Mouse (Mus musculus) hindbrain, embryonic 12.5 days (tissue): ENCODE results near the gene Smox. TPM values are rescaled to one million over a fixed set of nuclear protein-coding genes. Genes with fewer than 3 reads are reported as not detected.

ENCODE experiments used
- ATAC-seq: fragments of 200-750 bp; cut with Nextera tagmentation; 2 replicates; pipeline ENCODE4 v1.8.0; 2017; ENCODE audit warnings: moderate TSS enrichment; ENCODE audit not compliant: low FRiP score
- H3K27ac ChIP-seq: fragments of 300-500 bp; sonication (generic); 2 replicates; pipeline ENCODE4 v1.5.1; 2016; ENCODE audit warnings: mild to moderate bottlenecking
- H3K27me3 ChIP-seq: fragments of 300-500 bp; sonication (generic); 2 replicates; pipeline ENCODE4 v1.6.1; 2016; ENCODE audit warnings: mild to moderate bottlenecking
- H3K36me3 ChIP-seq: fragments of 300-500 bp; sonication (generic); 2 replicates; pipeline ENCODE4 v1.6.1; 2016; ENCODE audit warnings: mild to moderate bottlenecking
- H3K4me1 ChIP-seq: fragments of 300-500 bp; sonication (generic); 2 replicates; pipeline ENCODE4 v1.6.1; 2016
- H3K4me2 ChIP-seq: fragments of 300-500 bp; sonication (generic); replicated peaks from 2 replicates; pipeline ENCODE4 v1.6.1; 2016; ENCODE audit warnings: mild to moderate bottlenecking
- H3K4me3 ChIP-seq: fragments of 300-500 bp; sonication (generic); 2 replicates; pipeline ENCODE4 v1.5.1; 2016; ENCODE audit warnings: mild to moderate bottlenecking
- H3K9ac ChIP-seq: fragments of 300-500 bp; sonication (generic); 2 replicates; pipeline ENCODE4 v1.6.1; 2016; ENCODE audit warnings: mild to moderate bottlenecking, moderate library complexity
- H3K9me3 ChIP-seq: fragments of 300-500 bp; sonication (generic); replicated peaks from 2 replicates; pipeline ENCODE4 v1.6.1; 2016; ENCODE audit warnings: mild to moderate bottlenecking
- WGBS: fragments of 180-500 bp; shearing (Covaris S2); methylation state at CpG from one replicate; pipeline ENCODE4 v1.1.7; 2016; 5-methylcytosine and 5-hydroxymethylcytosine counted together
- polyA plus RNA-seq: library from polyadenylated mRNA; unstranded; fragments of >200 nt; fragmentation: Nextera tagmentation; extraction: Ambion mirVana; gene quantifications from 2 replicates; pipeline ENCODE4 v1.2.1, GENCODE M21; 2016

Gene Smox
- polyA plus RNA-seq, 1 experiment from 2014 or later = 49.3 TPM

DNA sequence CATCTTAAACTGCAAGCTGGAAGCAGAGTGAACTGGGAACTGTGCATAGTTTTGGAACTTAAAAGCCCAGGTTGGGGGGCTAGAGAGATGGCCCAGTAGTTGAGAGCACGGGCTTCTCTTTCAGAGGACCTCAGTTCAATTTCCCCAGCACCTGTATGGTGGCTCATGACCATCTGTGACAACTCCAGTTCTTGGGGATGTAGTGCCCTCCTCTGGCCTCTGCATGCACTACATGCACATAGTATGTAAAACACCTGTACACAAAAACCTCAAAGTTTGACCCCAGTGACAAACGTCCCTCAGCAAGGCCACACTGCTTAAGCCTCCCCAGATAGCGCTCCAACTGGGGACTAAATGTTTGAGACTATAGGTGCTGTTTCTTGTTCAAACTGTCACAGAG is 35.8 kb downstream of the Smox start:
- ATAC-seq = no peak
- 50% methylated on average over 3 of the region's 3 CpGs for WGBS
- H3K27ac ChIP-seq = no peak overlapping the region

GRCm38 (mm10) chr2:131529898-131530622 is 38.8 kb downstream of the Smox start:
- Histone ChIP-seq H3K36me3 (peaks cover 7% of the 10 kb centered on the region; the same call in 1 of the 2 replicates), H3K9me3 (no peaks in the 10 kb centered on the region)
- 37% methylated on average over 11 of the region's 11 CpGs for WGBS

More for the DNA sequence above, 35.8 kb downstream of the Smox start:
- no peak overlapping the region for H3K9ac ChIP-seq
- peaks cover 14% of the 10 kb centered on the region for H3K36me3 ChIP-seq
- no peaks in the 10 kb centered on the region for H3K27me3 ChIP-seq
- no peak overlapping the region for H3K4me2 ChIP-seq
- peaks cover 3% of the 10 kb centered on the region; the same call in 1 of the 2 replicates for H3K4me1 ChIP-seq
- no peak overlapping the region for H3K4me3 ChIP-seq
- H3K9me3 ChIP-seq = no peaks in the 10 kb centered on the region

DNA sequence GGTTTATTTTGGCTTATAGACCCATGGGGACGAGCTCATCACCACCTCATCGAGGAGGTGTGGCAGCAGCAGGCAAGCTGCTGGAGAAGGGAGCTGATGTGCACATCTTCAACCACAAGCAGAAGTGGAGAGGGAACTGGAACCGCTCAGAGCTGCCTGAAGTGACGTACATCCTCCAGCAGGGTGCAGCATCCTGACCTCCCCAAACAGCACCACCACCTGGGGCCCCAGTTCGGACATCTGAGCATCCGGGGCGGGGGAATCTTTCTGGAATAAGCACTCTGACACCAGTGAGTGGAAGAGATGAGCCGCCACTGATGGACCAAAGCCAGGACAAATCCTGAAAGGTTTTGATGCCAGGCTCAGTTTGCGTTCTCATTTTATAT is 39.3 kb downstream of the Smox start:
- Histone ChIP-seq H3K27ac (no peak overlapping the region), H3K9ac (no peak overlapping the region), H3K9me3 (no peaks in the 10 kb centered on the region), H3K4me1 (peaks cover 3% of the 10 kb centered on the region; the same call in 1 of the 2 replicates), H3K27me3 (no peaks in the 10 kb centered on the region), H3K4me3 (no peak overlapping the region), H3K4me2 (no peak overlapping the region), H3K36me3 (0 out of 2 replicates have a peak, but pooled peaks cover 3% of the 10 kb centered on the region)
- WGBS = 29% methylated on average over 9 of the region's 9 CpGs
- 0 out of 2 replicates have a peak, but pooled peaks have one; percentile 56 for ATAC-seq

More at GRCm38 (mm10) chr2:131529898-131530622, 38.8 kb downstream of the Smox start:
- H3K4me2 ChIP-seq = no peak overlapping the region
- ATAC-seq = peak; percentile 48; the same call in 1 of the 2 replicates
- H3K27ac ChIP-seq = no peak overlapping the region
- no peak overlapping the region for H3K9ac ChIP-seq
- no peaks in the 10 kb centered on the region for H3K27me3 ChIP-seq
- peaks cover 3% of the 10 kb centered on the region; the same call in 1 of the 2 replicates for H3K4me1 ChIP-seq
- no peak overlapping the region for H3K4me3 ChIP-seq

GRCm38 (mm10) chr2:131531271-131531670 is 40.0 kb downstream of the Smox start:
- peaks cover 3% of the 10 kb centered on the region; the same call in 1 of the 2 replicates for H3K4me1 ChIP-seq
- no peak overlapping the region for H3K9ac ChIP-seq
- 91% methylated on average over 7 of the region's 7 CpGs for WGBS
- no peak for ATAC-seq
- no peak overlapping the region for H3K4me2 ChIP-seq
- H3K27ac ChIP-seq = no peak overlapping the region
- H3K36me3 ChIP-seq = 0 out of 2 replicates have a peak, but pooled peaks cover under 1% of the 10 kb centered on the region
- no peaks in the 10 kb centered on the region for H3K9me3 ChIP-seq
- no peaks in the 10 kb centered on the region for H3K27me3 ChIP-seq
- no peak overlapping the region for H3K4me3 ChIP-seq

DNA sequence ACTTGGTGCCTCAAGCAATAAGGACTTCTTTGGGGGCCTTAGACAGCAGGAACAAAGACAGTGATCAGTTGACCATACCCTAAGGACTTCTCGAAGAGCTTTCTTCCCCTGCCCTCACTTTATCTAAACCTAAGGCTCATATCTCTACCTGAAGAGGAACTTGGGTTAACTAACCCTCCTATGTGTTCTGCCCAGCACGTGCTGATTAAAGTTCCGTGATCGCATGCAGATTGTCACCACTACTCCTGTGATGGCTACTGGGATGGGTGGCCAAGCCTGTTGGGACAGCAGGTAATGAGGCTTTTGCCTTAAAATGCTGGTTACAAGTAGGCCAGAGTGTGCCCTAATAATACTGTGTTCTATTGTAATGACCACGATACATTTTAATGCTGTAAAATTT is 43.9 kb downstream of the Smox start:
- Histone ChIP-seq H3K27me3 (no peaks in the 10 kb centered on the region), H3K4me2 (no peak overlapping the region), H3K4me3 (no peak overlapping the region), H3K36me3 (no peaks in the 10 kb centered on the region), H3K4me1 (peaks cover 3% of the 10 kb centered on the region; the same call in 1 of the 2 replicates), H3K9ac (no peak overlapping the region), H3K9me3 (no peaks in the 10 kb centered on the region), H3K27ac (no peak overlapping the region)
- ATAC-seq = no peak
- WGBS = 95% methylated on average over 5 of the region's 5 CpGs

GRCm38 (mm10) chr2:131538341-131538740 is 47.0 kb downstream of the Smox start:
- no peak for ATAC-seq
- Histone ChIP-seq H3K4me3 (no peak overlapping the region), H3K27ac (no peak overlapping the region), H3K36me3 (no peaks in the 10 kb centered on the region), H3K27me3 (no peaks in the 10 kb centered on the region), H3K4me2 (no peak overlapping the region), H3K9me3 (no peaks in the 10 kb centered on the region), H3K4me1 (peaks cover 4% of the 10 kb centered on the region; the same call in 1 of the 2 replicates), H3K9ac (no peak overlapping the region)
- 83% methylated on average over 7 of the region's 7 CpGs for WGBS

DNA sequence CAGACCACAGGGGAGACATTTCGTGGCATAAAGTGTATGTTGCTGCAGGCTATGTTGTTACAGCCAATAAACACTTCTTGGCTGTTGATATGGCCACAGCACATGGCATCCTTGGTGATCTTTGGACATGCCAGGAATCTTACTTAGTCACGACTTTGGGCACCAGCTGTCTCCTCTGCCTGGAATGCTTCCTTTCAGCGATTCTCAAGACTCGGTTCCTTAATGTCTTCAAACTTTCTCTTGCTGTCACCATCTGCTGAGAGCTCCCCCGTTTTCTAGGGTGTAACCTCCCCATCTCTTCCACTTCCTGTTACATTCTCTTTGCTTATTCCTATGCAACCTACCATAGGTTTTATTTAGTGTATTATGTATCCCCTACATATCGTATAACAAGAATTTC is 48.5 kb downstream of the Smox start:
- H3K4me2 ChIP-seq = no peak overlapping the region
- peaks cover 11% of the 10 kb centered on the region for H3K27me3 ChIP-seq
- H3K4me3 ChIP-seq = no peak overlapping the region
- whole genome bisulfite sequencing = 87% methylated on average over 6 of the region's 6 CpGs
- no peak for ATAC-seq
- H3K4me1 ChIP-seq = peaks cover 4% of the 10 kb centered on the region; the same call in 1 of the 2 replicates
- no peaks in the 10 kb centered on the region for H3K36me3 ChIP-seq
- no peak overlapping the region for H3K9ac ChIP-seq
- no peaks in the 10 kb centered on the region for H3K9me3 ChIP-seq
- H3K27ac ChIP-seq = no peak overlapping the region

DNA sequence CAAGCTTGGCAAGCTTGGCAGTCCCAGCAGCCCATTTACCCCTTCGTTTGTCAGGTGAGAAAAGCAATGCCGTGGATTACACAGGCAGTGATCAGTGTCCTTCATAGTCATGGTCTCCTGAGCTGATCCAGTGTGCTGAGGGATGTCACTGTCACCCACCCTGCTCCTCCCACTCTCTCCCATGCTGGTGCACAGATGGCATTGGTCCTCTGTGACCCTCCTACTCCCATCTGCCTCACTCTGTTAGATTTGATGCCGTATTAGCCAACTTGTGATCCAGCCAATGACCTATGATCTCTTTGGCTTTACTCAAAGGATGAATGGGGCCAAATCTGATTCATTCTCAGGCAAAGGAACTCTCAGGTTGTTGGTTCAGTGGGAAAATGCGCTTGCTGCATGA is 50.4 kb downstream of the Smox start:
- H3K27me3 ChIP-seq = peaks cover 30% of the 10 kb centered on the region
- WGBS = 75% methylated on average over 4 of the region's 4 CpGs

DNA sequence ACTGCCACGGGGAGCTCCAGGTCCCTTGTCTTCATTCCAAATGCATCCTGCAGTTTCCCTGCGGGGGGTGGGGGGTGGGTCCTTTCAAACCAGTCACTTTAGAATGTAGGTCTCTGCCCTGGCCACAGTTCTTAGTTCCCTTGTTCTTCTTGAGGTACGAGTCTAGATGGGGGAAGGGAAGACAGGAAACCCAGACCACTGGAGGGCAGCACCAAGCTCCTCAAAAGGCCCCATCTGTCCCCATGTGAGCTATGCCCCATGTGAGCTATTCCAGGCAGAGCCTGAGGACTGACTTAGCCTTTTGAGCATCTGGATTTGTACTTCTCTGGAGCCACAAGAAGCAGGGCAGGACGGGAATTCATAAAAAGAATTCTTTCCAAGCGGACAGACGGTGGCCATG is 51.2 kb downstream of the Smox start:
- H3K27ac ChIP-seq = no peak overlapping the region
- ATAC-seq = no peak
- no peaks in the 10 kb centered on the region for H3K36me3 ChIP-seq
- peaks cover 39% of the 10 kb centered on the region for H3K27me3 ChIP-seq
- peaks cover 13% of the 10 kb centered on the region for H3K4me1 ChIP-seq
- no peaks in the 10 kb centered on the region for H3K9me3 ChIP-seq
- WGBS = 26% methylated on average over 6 of the region's 6 CpGs
- H3K4me2 ChIP-seq = no peak overlapping the region
- H3K9ac ChIP-seq = no peak overlapping the region
- no peak overlapping the region for H3K4me3 ChIP-seq

More for the DNA sequence above, 50.4 kb downstream of the Smox start:
- H3K4me2 ChIP-seq = no peak overlapping the region
- H3K9ac ChIP-seq = no peak overlapping the region
- H3K4me1 ChIP-seq = peaks cover 13% of the 10 kb centered on the region
- no peak overlapping the region for H3K27ac ChIP-seq
- H3K9me3 ChIP-seq = no peaks in the 10 kb centered on the region
- H3K36me3 ChIP-seq = no peaks in the 10 kb centered on the region
- no peak overlapping the region for H3K4me3 ChIP-seq
- no peak for ATAC-seq

DNA sequence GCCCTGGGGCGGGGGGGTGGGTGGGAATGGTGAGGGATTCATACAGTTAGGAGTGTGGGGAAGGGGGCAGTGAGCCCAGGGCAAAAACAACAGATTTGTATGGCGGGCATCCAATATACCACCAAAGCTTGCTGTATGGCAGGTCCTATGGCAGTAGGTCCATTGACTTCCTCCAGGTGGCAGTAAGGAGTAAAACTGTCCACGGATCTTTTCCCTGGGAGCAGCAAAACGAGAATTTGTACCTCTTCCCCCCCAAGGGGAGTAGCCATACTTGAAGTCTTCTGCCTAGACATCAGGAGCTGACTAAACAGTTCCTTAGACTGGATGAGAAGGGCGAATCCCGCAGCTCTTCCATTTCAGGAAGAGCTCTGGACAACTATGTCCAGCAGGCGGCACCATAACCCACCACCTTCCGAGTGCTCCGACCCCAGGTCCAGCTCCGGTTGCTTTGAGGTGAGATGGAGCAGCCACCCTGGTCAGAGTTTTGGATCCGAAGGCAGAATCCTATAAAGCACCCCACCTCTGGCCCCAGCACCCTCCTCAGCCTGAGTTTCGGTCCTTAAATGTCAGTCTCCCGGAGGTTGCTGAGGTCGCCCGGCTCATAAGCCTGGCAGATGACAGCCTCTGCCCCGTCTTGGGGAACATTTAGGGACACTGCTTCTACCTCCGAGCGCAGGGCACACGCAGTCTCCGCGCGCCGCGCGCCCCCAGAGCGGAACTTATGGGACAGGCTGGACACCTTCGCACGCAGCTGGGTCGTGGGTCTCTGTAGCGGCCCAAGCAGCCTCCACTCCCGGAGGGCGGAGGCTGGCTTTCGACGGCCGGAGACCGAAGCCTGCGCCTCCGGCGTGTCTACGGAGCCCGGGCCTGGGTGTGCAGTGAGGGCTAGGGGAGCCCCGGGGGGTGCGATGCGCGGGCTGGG is 54.4 kb downstream of the Smox start:
- H3K9me3 ChIP-seq = no peaks in the 10 kb centered on the region
- WGBS = 2% methylated on average over 45 of the region's 45 CpGs
- peak overlapping the region; percentile 40 for H3K4me3 ChIP-seq
- no peaks in the 10 kb centered on the region for H3K36me3 ChIP-seq
- H3K9ac ChIP-seq = peak overlapping the region; percentile 44
- no peak overlapping the region for H3K27ac ChIP-seq
- H3K27me3 ChIP-seq = peaks cover 64% of the 10 kb centered on the region
- peaks cover 13% of the 10 kb centered on the region for H3K4me1 ChIP-seq
- peak; percentile 62 for ATAC-seq
- peak overlapping the region; percentile 68 for H3K4me2 ChIP-seq

DNA sequence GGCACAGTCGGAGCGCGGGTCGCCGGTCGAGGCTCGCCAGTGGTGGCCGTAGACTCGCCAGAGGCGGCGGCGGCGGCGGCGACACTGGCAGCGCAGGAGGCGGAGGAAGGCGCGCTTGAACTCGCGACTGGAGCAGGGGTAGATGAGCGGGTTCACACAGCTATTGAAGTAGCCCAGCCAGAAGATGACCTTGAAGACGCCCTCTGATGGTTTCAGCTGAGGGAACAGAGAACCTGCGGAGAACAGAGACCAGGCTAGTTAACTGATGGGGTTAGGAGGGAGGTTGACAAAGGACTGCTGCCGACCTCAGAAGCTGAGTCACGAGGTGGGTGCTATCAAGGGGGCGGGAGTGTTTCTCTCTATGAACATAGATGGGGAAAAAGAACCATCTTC is 55.0 kb downstream of the Smox start:
- H3K4me2 ChIP-seq = peak overlapping the region; percentile 68
- peaks cover 13% of the 10 kb centered on the region for H3K4me1 ChIP-seq
- H3K9ac ChIP-seq = peak overlapping the region; percentile 44
- ATAC-seq = no peak
- no peaks in the 10 kb centered on the region for H3K9me3 ChIP-seq
- H3K27ac ChIP-seq = no peak overlapping the region
- H3K36me3 ChIP-seq = no peaks in the 10 kb centered on the region
- H3K4me3 ChIP-seq = peak overlapping the region; percentile 40
- peaks cover 64% of the 10 kb centered on the region for H3K27me3 ChIP-seq
- WGBS = 1% methylated on average over 27 of the region's 27 CpGs

- 15% methylated on average over 19 of the region's 19 CpGs for WGBS
- no peak for ATAC-seq
- Histone ChIP-seq H3K4me1 (peaks cover 13% of the 10 kb centered on the region), H3K27ac (no peak overlapping the region), H3K9ac (no peak overlapping the region), H3K4me2 (peak overlapping the region; percentile 68; the same call in 1 of the 2 replicates), H3K27me3 (peaks cover 68% of the 10 kb centered on the region), H3K4me3 (peak overlapping the region; percentile 40; the same call in 1 of the 2 replicates), H3K36me3 (no peaks in the 10 kb centered on the region), H3K9me3 (no peaks in the 10 kb centered on the region)
Measured at GRCm38 (mm10) chr2:131546745-131547408, 55.6 kb downstream of the Smox start.
